Mouse (Mus musculus): ENCODE measurements around the gene Gm42906.

GRCm38 (mm10) chr5:151213097-151213496 lies 214.9 kb downstream of the Gm42906 start:
- TF ChIP-seq GATA1 (IDR thresholded peaks at IDR 0.05; ENCODE audit: low read length) (no peak), TAL1 (IDR thresholded peaks at IDR 0.05; ENCODE audit: low read length) (no peak)
